Mouse (Mus musculus) MEL (cell line): ENCODE data around the gene Prr5.

Experiments
- GABPA ChIP-seq: IDR thresholded peaks from 2 replicates; pipeline ENCODE4 v1.6.1; 2012; ENCODE audit warnings: low read depth, mild to moderate bottlenecking, inconsistent platforms, low read length, improper control_type of control experiment, moderate library complexity
- JUND ChIP-seq: IDR thresholded peaks from 2 replicates; pipeline ENCODE4 v1.6.1; 2011; ENCODE audit warnings: low read depth, mild to moderate bottlenecking, improper control_type of control experiment, low read length
- POLR2A ChIP-seq, 2 experiments: IDR thresholded peaks; 2 replicates each; pipeline ENCODE4 v1.6.1; 2011 to 2012; ENCODE audit warnings: low read length in 2 of 2, mild to moderate bottlenecking in 2 of 2, control low read depth in 1 of 2, improper control_type of control experiment in 1 of 2, low read depth in 1 of 2, moderate library complexity in 1 of 2; ENCODE audit not compliant: control insufficient read depth in 1 of 2, insufficient read depth in 1 of 2, poor library complexity in 1 of 2
- RCOR1 ChIP-seq: IDR thresholded peaks from 2 replicates; pipeline ENCODE4 v1.6.1; 2012; ENCODE audit warnings: low read depth, mild to moderate bottlenecking, inconsistent platforms, low read length, improper control_type of control experiment

DNA sequence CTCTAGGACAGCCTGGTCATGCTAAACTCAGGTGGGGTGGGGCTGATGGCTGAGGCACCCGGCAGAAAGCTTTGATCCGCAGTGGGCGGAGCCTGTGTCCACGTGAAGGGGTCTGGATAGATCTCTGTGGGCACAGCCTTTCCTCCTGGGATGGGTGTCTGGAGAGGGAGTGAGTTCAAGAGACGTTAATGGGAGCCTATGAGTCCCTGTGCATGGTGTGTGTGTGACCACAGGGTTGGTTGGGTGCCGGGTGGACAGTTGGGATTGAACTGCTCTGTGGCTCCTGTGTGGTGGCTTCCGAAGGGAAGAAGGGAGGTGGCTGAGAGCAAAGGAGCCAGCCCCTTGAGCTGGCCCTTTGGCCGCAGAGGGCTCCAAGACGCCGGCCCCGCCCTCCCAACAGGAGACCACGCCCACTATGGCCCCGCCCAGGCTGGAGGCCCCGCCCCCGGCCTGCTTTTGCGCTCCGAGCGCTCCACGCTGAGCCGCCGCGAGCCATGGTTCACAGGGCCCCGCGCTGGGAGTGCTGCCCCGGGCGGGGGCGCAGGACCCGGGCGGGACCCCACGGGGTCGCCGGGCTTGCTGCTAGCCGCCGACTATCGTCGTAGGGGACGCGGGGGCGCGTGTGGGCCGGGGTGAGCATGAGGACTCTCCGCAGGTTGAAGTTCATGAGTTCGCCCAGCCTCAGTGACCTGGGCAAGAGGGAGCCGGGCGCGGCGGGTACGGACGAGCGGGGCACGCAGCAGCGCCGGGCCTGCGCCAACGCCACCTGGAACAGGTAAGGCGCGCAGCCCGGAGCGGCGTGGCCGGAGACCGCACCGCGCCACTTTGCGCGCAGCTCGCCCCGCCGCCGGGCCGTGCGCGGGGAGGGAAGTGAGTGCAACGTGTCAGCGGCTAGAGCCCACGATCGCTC is 11.4 kb downstream of the Prr5 start:
- TF ChIP-seq JUND (no peak), GABPA (no peak), POLR2A (IDR thresholded peaks at IDR 0.05; ENCODE audit: control insufficient read depth in 1 of 2, insufficient read depth in 1 of 2, low read depth in 1 of 2, low read length in 2 of 2, poor library complexity in 1 of 2) (no peak), RCOR1 (no peak)
